Mouse (Mus musculus) heart, postnatal 36 days (tissue): Measurements from ENCODE around the gene Fam243. TPM values are rescaled to one million over a fixed set of nuclear protein-coding genes. Genes with fewer than 3 reads are reported as not detected.

Experiments used
- DNase-seq, 2 experiments: peaks; one replicate each; pipeline ENCODE4 v3.0.0; 2021 to 2022
- intact Hi-C: fragments of 180-260 bp; cut with DNase I; formaldehyde crosslinking; loops from one replicate; pipeline ENCODE4 v1.15.1; 2025
- total RNA-seq, 2 experiments: library from RNA; stranded (reverse); gene quantifications; 2 replicates each; pipeline ENCODE4 v1.2.3; 2021

Fam243 gene
- total RNA-seq, 2 experiments from 2014 or later: 0.43 to 0.50 TPM

- intact Hi-C loops: no loop called here
- DNase-seq: no peak
Measured at GRCm38 (mm10) chr16:92285068-92285467, 36.2 kb downstream of the Fam243 start.

- intact Hi-C loops: no loop called here
- no peak for DNase-seq
Measured at GRCm38 (mm10) chr16:92282671-92283070, 38.6 kb downstream of the Fam243 start.

- no peak for DNase-seq
- intact Hi-C loops: no loop called here
Measured at GRCm38 (mm10) chr16:92275526-92275925, 45.7 kb downstream of the Fam243 start.

DNA sequence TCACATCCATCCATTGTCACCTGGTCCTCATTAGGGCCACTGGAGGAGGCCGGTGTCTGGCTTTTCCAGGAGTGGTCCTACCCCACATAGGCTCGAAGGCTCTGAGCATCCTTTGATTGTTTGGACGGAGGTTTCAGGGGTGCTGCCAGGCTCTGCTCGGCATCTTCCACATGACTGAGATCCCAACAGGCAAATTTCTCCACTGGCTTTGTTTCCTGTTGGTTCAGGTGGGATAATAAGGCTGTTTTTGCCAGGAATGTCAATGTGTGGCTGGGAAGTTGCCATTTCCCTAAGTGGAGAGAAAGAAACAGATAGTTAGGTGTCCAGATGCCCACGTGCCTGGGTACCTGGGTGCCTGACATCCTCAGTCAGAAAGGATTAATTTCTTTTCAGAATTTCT lies 46.7 kb downstream of the Fam243 start:
- DNase-seq: no peak

More for the DNA sequence above, 46.7 kb downstream of the Fam243 start:
- intact Hi-C loops: no loop called here

Other genes starting within 250 kb of the Fam243 start
- gene Kcne2, start 29.1 kb downstream of the Fam243 start, total RNA-seq: not detected
- gene Smim11, start 20.2 kb downstream of the Fam243 start, total RNA-seq: 10 to 100 TPM; 76.2 to 84.5 TPM
- 10 to 100 TPM; 19.8 to 21.3 TPM for gene Kcne1, start 38.0 kb upstream of the Fam243 start, total RNA-seq
- gene Rcan1, start 149.4 kb upstream of the Fam243 start, total RNA-seq: 10 to 100 TPM; 50.8 to 99.4 TPM
- under 1 TPM; 0.08 to 0.25 TPM for gene Clic6, start 164.3 kb upstream of the Fam243 start, total RNA-seq